ENCODE assay signal across 23 mouse cellular contexts in genomic region chr12:70633622-70634365, GRCm38 (mm10).
A peak's percentile ranks its signal among the peaks of the same experiment; 100 is the strongest.
DNase-seq lines count a peak whose midpoint lies in the region; ATAC-seq and TF ChIP-seq lines count a peak whose summit lies in the region.
"Had no signal": no experiment of that assay in that cellular context is flagged by ENCODE, and none has a peak within 500 bp of the region (broad histone marks: within the 10 kb centered on the region; RNA-seq: fewer than 3 reads in every experiment).

No protein-coding gene starts in this region.

- H3K9me3 ChIP-seq in heart, embryonic 12.5 days (replicated peaks), result no peaks in the 10 kb centered on the region
- H3K9me3 ChIP-seq in lung, embryonic 14.5 days (ENCODE audit: low read depth, low read length), result no peaks in the 10 kb centered on the region
- no peaks in the 10 kb centered on the region for H3K9me3 ChIP-seq in intestine, embryonic 14.5 days (ENCODE audit: control insufficient read depth, low read length)
- H3K9me3 ChIP-seq in intestine, embryonic 15.5 days, result no peaks in the 10 kb centered on the region
- no peaks in the 10 kb centered on the region for H3K9me3 ChIP-seq in midbrain, embryonic 16.5 days (replicated peaks; ENCODE audit: control insufficient read depth, low read length, poor library complexity, severe bottlenecking)
- H3K9me3 ChIP-seq: forebrain, embryonic 13.5 days; heart, embryonic 15.5 days; hindbrain, embryonic 15.5 days; limb, embryonic 10.5 days; limb, embryonic 15.5 days; megakaryocyte, embryonic 14.5 days; midbrain, embryonic 13.5 days had no signal

- peaks cover 31% of the 10 kb centered on the region for H3K4me1 ChIP-seq in heart, embryonic 12.5 days (replicated peaks)
- H3K4me1 ChIP-seq in lung, embryonic 14.5 days (ENCODE audit: insufficient read depth), result peaks cover 2% of the 10 kb centered on the region; the same call in 1 of the 2 replicates
- H3K4me1 ChIP-seq in intestine, embryonic 14.5 days (replicated peaks; ENCODE audit: control insufficient read depth, insufficient read depth, low read length), result peaks cover 3% of the 10 kb centered on the region; the same call in 1 of the 2 replicates
- 0 out of 2 replicates have a peak, but pooled peaks cover 8% of the 10 kb centered on the region for H3K4me1 ChIP-seq in intestine, embryonic 15.5 days (replicated peaks)
- no peaks in the 10 kb centered on the region for H3K4me1 ChIP-seq in midbrain, embryonic 16.5 days (ENCODE audit: control insufficient read depth, insufficient read depth, low read length)
- H3K4me1 ChIP-seq: forebrain, embryonic 13.5 days; hindbrain, embryonic 15.5 days; midbrain, embryonic 13.5 days had no signal

- H3K27ac ChIP-seq in heart, embryonic 12.5 days (ENCODE audit: poor library complexity, severe bottlenecking), result no peak overlapping the region
- peak overlapping the region; percentile 31; the same call in 1 of the 2 replicates for H3K27ac ChIP-seq in lung, embryonic 14.5 days (ENCODE audit: low read depth)
- H3K27ac ChIP-seq in intestine, embryonic 14.5 days (ENCODE audit: low read depth), result no peak overlapping the region
- no peak overlapping the region for H3K27ac ChIP-seq in intestine, embryonic 15.5 days
- H3K27ac ChIP-seq in midbrain, embryonic 16.5 days (ENCODE audit: low read length), result no peak overlapping the region
- H3K27ac ChIP-seq: forebrain, embryonic 13.5 days; heart, embryonic 15.5 days; hindbrain, embryonic 15.5 days; limb, embryonic 10.5 days; limb, embryonic 15.5 days; midbrain, embryonic 13.5 days had no signal

- H3K9ac ChIP-seq in heart, embryonic 12.5 days, result no peak overlapping the region
- H3K9ac ChIP-seq in lung, embryonic 14.5 days, result no peak overlapping the region
- no peak overlapping the region for H3K9ac ChIP-seq in intestine, embryonic 14.5 days (ENCODE audit: low read length)
- no peak overlapping the region for H3K9ac ChIP-seq in intestine, embryonic 15.5 days
- no peak overlapping the region for H3K9ac ChIP-seq in midbrain, embryonic 16.5 days (ENCODE audit: low read depth, low read length)
- H3K9ac ChIP-seq: forebrain, embryonic 13.5 days; heart, embryonic 15.5 days; hindbrain, embryonic 15.5 days; limb, embryonic 15.5 days; midbrain, embryonic 13.5 days had no signal

- H3K4me2 ChIP-seq in heart, embryonic 12.5 days, result peak overlapping the region; percentile 6; the same call in 1 of the 2 replicates
- H3K4me2 ChIP-seq in lung, embryonic 14.5 days, result 0 out of 2 replicates have a peak overlapping the region, but pooled peaks have one; percentile 3
- no peak overlapping the region for H3K4me2 ChIP-seq in intestine, embryonic 14.5 days (ENCODE audit: low read length)
- peak overlapping the region; percentile 9; the same call in 1 of the 2 replicates for H3K4me2 ChIP-seq in intestine, embryonic 15.5 days (replicated peaks)
- H3K4me2 ChIP-seq in midbrain, embryonic 16.5 days (ENCODE audit: low read length), result no peak overlapping the region
- H3K4me2 ChIP-seq: forebrain, embryonic 13.5 days; heart, embryonic 15.5 days; hindbrain, embryonic 15.5 days; limb, embryonic 15.5 days; midbrain, embryonic 13.5 days had no signal

- TF ChIP-seq CTCF in lung, embryonic 14.5 days (IDR thresholded peaks at IDR 0.05; ENCODE audit: low read depth), result no peak

- no peaks in the 10 kb centered on the region for H3K36me3 ChIP-seq in heart, embryonic 12.5 days
- H3K36me3 ChIP-seq in lung, embryonic 14.5 days (ENCODE audit: insufficient read depth), result no peaks in the 10 kb centered on the region
- H3K36me3 ChIP-seq in intestine, embryonic 14.5 days (ENCODE audit: control insufficient read depth, insufficient read depth, low read length), result no peaks in the 10 kb centered on the region
- no peaks in the 10 kb centered on the region for H3K36me3 ChIP-seq in intestine, embryonic 15.5 days
- no peaks in the 10 kb centered on the region for H3K36me3 ChIP-seq in midbrain, embryonic 16.5 days (ENCODE audit: control insufficient read depth, insufficient read depth, low read length)
- H3K36me3 ChIP-seq: heart, embryonic 15.5 days; hindbrain, embryonic 15.5 days; limb, embryonic 10.5 days; limb, embryonic 15.5 days; midbrain, embryonic 13.5 days had no signal

- no peaks in the 10 kb centered on the region for H3K27me3 ChIP-seq in heart, embryonic 12.5 days (replicated peaks)
- H3K27me3 ChIP-seq in lung, embryonic 14.5 days (ENCODE audit: insufficient read depth, low read length), result no peaks in the 10 kb centered on the region
- no peaks in the 10 kb centered on the region for H3K27me3 ChIP-seq in intestine, embryonic 14.5 days (replicated peaks; ENCODE audit: control insufficient read depth, insufficient read depth, low read length)
- H3K27me3 ChIP-seq in intestine, embryonic 15.5 days (replicated peaks), result no peaks in the 10 kb centered on the region
- no peaks in the 10 kb centered on the region for H3K27me3 ChIP-seq in midbrain, embryonic 16.5 days (ENCODE audit: control insufficient read depth, insufficient read depth, low read depth, low read length)
- H3K27me3 ChIP-seq: forebrain, embryonic 13.5 days; hindbrain, embryonic 15.5 days; limb, embryonic 15.5 days; midbrain, embryonic 13.5 days had no signal

- no peak overlapping the region for H3K4me3 ChIP-seq in heart, embryonic 12.5 days
- H3K4me3 ChIP-seq in lung, embryonic 14.5 days (ENCODE audit: low read depth, low read length), result no peak overlapping the region
- H3K4me3 ChIP-seq in intestine, embryonic 14.5 days (ENCODE audit: low read depth, low read length), result no peak overlapping the region
- H3K4me3 ChIP-seq in intestine, embryonic 15.5 days (replicated peaks), result no peak overlapping the region
- H3K4me3 ChIP-seq in midbrain, embryonic 16.5 days (ENCODE audit: low read depth, low read length), result no peak overlapping the region
- H3K4me3 ChIP-seq: forebrain, embryonic 13.5 days; heart, embryonic 15.5 days; hindbrain, embryonic 15.5 days; limb, embryonic 10.5 days; limb, embryonic 15.5 days; megakaryocyte, embryonic 14.5 days; midbrain, embryonic 13.5 days had no signal

- no peak for DNase-seq in heart, adult 8-10 months (ENCODE audit: low spot score)
- DNase-seq in lung, embryonic 14.5 days, result no peak
- DNase-seq in lung, postnatal 25 days (ENCODE audit: low spot score), result no peak
- DNase-seq in intestine, embryonic 14.5 days (ENCODE audit: low spot score), result peak; percentile 54
- DNase-seq in kidney, postnatal 14 days, result no peak
- DNase-seq: B cell, adult 2 months; gastrocnemius, postnatal 10 days; kidney, adult 9 months; kidney, postnatal 10 days; layer of hippocampus, adult 9-11 months; retina, postnatal 1 day; right cerebral cortex, postnatal 14 days had no signal

- no peak for ATAC-seq in heart, embryonic 12.5 days (ENCODE audit: insufficient number of reproducible peaks, low FRiP score)
- 0 out of 2 replicates have a peak, but pooled peaks have one; percentile 17 for ATAC-seq in lung, embryonic 14.5 days (ENCODE audit: insufficient read depth)
- peak; percentile 74 for ATAC-seq in intestine, embryonic 14.5 days (replicated peaks; ENCODE audit: low FRiP score, low TSS enrichment, low read depth)
- ATAC-seq in intestine, embryonic 15.5 days, result peak; percentile 46
- ATAC-seq in midbrain, embryonic 16.5 days, result no peak
- ATAC-seq: forebrain, embryonic 13.5 days; inflammation-experienced regulatory T-cells, adult 6 months; midbrain, embryonic 13.5 days had no signal

- 16% methylated on average over 13 of the region's 13 CpGs for WGBS in heart, embryonic 12.5 days
- 7% methylated on average over 13 of the region's 13 CpGs for WGBS in lung, embryonic 14.5 days
- 11% methylated on average over 13 of the region's 13 CpGs for WGBS in intestine, embryonic 14.5 days
- WGBS in intestine, embryonic 15.5 days, result 14% methylated on average over 13 of the region's 13 CpGs
- 71% methylated on average over 13 of the region's 13 CpGs for WGBS in midbrain, embryonic 16.5 days

Comparison
In these comparisons a context has a peak if more than half of its experiments do, and no peak if none do; other contexts are left out.
1. H3K4me2 ChIP-seq: peak in heart, embryonic 12.5 days (single experiment), lung, embryonic 14.5 days (single experiment) and intestine, embryonic 15.5 days (single experiment); none in intestine, embryonic 14.5 days (single experiment) and midbrain, embryonic 16.5 days (single experiment).
2. ATAC-seq: peak in lung, embryonic 14.5 days (single experiment), intestine, embryonic 14.5 days (single experiment) and intestine, embryonic 15.5 days (single experiment); none in heart, embryonic 12.5 days (single experiment) and midbrain, embryonic 16.5 days (single experiment).